Mouse (Mus musculus): ENCODE measurements at regions not wholly inside any gene's neighbourhood (a gene's known extent, or its start where the extent isn't known, plus 50 kb on each side); places are given as distances from the start of the nearest gene placed in this dataset.

DNA sequence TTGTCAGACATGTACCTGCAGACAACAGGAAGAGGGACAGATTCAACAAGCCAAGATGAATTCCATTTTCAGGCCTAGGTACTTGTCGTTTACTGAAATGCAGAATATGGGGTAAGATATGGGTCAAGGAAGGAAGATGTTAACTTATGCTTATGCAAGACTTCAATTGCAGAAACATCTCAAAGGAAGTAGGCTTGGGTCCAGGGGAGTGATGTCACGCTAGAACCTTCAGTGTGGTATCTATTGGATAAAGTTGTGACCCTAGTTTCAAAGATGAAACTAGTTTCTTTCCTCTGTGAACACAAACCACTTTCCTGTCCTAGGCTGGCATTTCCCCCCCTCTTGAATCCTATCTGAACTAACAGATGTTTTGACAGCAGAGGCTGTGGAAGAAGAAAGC, 50.5 kb upstream of the Rbpj start:
- Histone ChIP-seq H3K79me2 (ENCODE audit: control insufficient read depth, insufficient read depth, low read length, poor library complexity) (no peaks in the 10 kb centered on the region), H3K27me3 (ENCODE audit: control insufficient read depth in 1 of 2, insufficient read depth in 2 of 2, low read length in 2 of 2) (no peaks in the 10 kb centered on the region), H3K36me3 (ENCODE audit: control insufficient read depth in 1 of 2, insufficient read depth in 2 of 2, low read length in 2 of 2) (no peaks in the 10 kb centered on the region), H3K9ac (ENCODE audit: control insufficient read depth, low read depth, low read length, poor library complexity, severe bottlenecking) (no peak overlapping the region), H3K27ac (ENCODE audit: control insufficient read depth, low read depth, low read length) (no peak overlapping the region), H3K4me1 (ENCODE audit: control insufficient read depth in 1 of 2, insufficient read depth in 2 of 2, low read length in 2 of 2) (no peaks in the 10 kb centered on the region), H3K4me3 (ENCODE audit: control insufficient read depth in 1 of 2, insufficient read depth in 1 of 2, low read depth in 2 of 2, low read length in 2 of 2) (no peak overlapping the region), H3K9me3 (replicated peaks; ENCODE audit: insufficient read depth, low read length) (no peaks in the 10 kb centered on the region)
- TF ChIP-seq MYB (IDR thresholded peaks at IDR 0.05; ENCODE audit: low read depth, low read length) (no peak), CHD2 (IDR thresholded peaks at IDR 0.05; ENCODE audit: low read length) (no peak), NRF1 (IDR thresholded peaks at IDR 0.05; ENCODE audit: insufficient read depth, low read depth, low read length, poor library complexity, severe bottlenecking) (no peak), KAT2A (conservative IDR thresholded peaks at IDR 0.05; ENCODE audit: low read depth, low read length) (no peak), CTCF (IDR thresholded peaks at IDR 0.05 in 2 of 3, conservative IDR thresholded peaks at IDR 0.05 in 1 of 3; ENCODE audit: control insufficient read depth in 1 of 3, insufficient read depth in 1 of 3, low read depth in 2 of 3, low read length in 3 of 3, poor library complexity in 1 of 3, severe bottlenecking in 1 of 3) (no peak), POLR2AphosphoS2 (IDR thresholded peaks at IDR 0.05; ENCODE audit: low read length) (no peak), MEF2A (IDR thresholded peaks at IDR 0.05; ENCODE audit: extremely low read depth, insufficient replicate concordance, low read depth, low read length, poor library complexity, severe bottlenecking) (no peak), GATA1 (IDR thresholded peaks at IDR 0.05; ENCODE audit: low read depth, low read length) (no peak), GABPA (IDR thresholded peaks at IDR 0.05; ENCODE audit: low read depth, low read length) (no peak), POLR2AphosphoS5 (IDR thresholded peaks at IDR 0.05; ENCODE audit: borderline replicate concordance, low read depth, low read length) (no peak), MAX (IDR thresholded peaks at IDR 0.05; ENCODE audit: low read length) (no peak), ZKSCAN1 (IDR thresholded peaks at IDR 0.05; ENCODE audit: low read depth, low read length) (no peak), MYC (IDR thresholded peaks at IDR 0.05; ENCODE audit: low read depth, low read length) (no peak), ETS1 (IDR thresholded peaks at IDR 0.05; ENCODE audit: low read depth, low read length) (no peak), E2F4 (IDR thresholded peaks at IDR 0.05; ENCODE audit: borderline replicate concordance, low read depth, low read length) (no peak), ZMIZ1 (IDR thresholded peaks at IDR 0.05; ENCODE audit: low read depth, low read length) (no peak), USF2 (IDR thresholded peaks at IDR 0.05; ENCODE audit: borderline replicate concordance in 1 of 2, insufficient read depth in 1 of 2, low read depth in 1 of 2, low read length in 2 of 2) (no peak), ZC3H11A (IDR thresholded peaks at IDR 0.05; ENCODE audit: low read depth, low read length) (no peak)
- no peak for DNase-seq (ENCODE audit: low read depth, low spot score)

All from MEL (cell line).